Mouse (Mus musculus): ENCODE data around the gene Gm20671.

- peak; percentile 29 for TF ChIP-seq CTCF (IDR thresholded peaks at IDR 0.05; ENCODE audit: low read depth)
- TF ChIP-seq EP300 (IDR thresholded peaks at IDR 0.05; ENCODE audit: low read depth), result no peak
These were observed 41.5 kb downstream of the Gm20671 start, which contains the start of gene Pisd for GRCm38 (mm10) chr5:32785313-32785915.

All from heart, postnatal 0 days (tissue).